Mouse (Mus musculus) heart, embryonic 11.5 days (tissue): ENCODE data around the gene Thumpd3. TPM values are rescaled to one million over a fixed set of nuclear protein-coding genes. Genes with fewer than 3 reads are reported as not detected.

ENCODE experiments used
- ATAC-seq: fragments of 200-750 bp; cut with Nextera tagmentation; replicated peaks from 2 replicates; pipeline ENCODE4 v1.8.0; 2017; ENCODE audit warnings: moderate library complexity; ENCODE audit not compliant: insufficient number of reproducible peaks, low FRiP score, low TSS enrichment
- H3K27ac ChIP-seq: fragments of 300-500 bp; sonication (generic); 2 replicates; pipeline ENCODE4 v1.5.1; 2014; ENCODE audit warnings: mild to moderate bottlenecking, low read depth, low read length
- H3K27me3 ChIP-seq: fragments of 300-500 bp; sonication (generic); 2 replicates; pipeline ENCODE4 v1.6.1; 2014; ENCODE audit warnings: mild to moderate bottlenecking, low read length, mixed read lengths; ENCODE audit not compliant: control insufficient read depth, insufficient read depth
- H3K36me3 ChIP-seq: fragments of 300-500 bp; sonication (generic); 2 replicates; pipeline ENCODE4 v1.6.1; 2014; ENCODE audit warnings: mild to moderate bottlenecking, low read length, moderate library complexity, mixed read lengths; ENCODE audit not compliant: control insufficient read depth, insufficient read depth
- H3K4me1 ChIP-seq: fragments of 300-500 bp; sonication (generic); 2 replicates; pipeline ENCODE4 v1.6.1; 2014; ENCODE audit warnings: low read length; ENCODE audit not compliant: control insufficient read depth, insufficient read depth
- H3K4me2 ChIP-seq: fragments of 300-500 bp; sonication (generic); 2 replicates; pipeline ENCODE4 v1.6.1; 2014; ENCODE audit warnings: mild to moderate bottlenecking, moderate library complexity
- H3K4me3 ChIP-seq: fragments of 300-500 bp; sonication (generic); 2 replicates; pipeline ENCODE4 v1.5.1; 2014; ENCODE audit warnings: low read depth, low read length
- H3K9ac ChIP-seq: fragments of 300-500 bp; sonication (generic); 2 replicates; pipeline ENCODE4 v1.6.1; 2014; ENCODE audit warnings: mild to moderate bottlenecking, low read depth, low read length, moderate library complexity
- H3K9me3 ChIP-seq: fragments of 300-500 bp; sonication (generic); replicated peaks from 2 replicates; pipeline ENCODE4 v1.6.1; 2016; ENCODE audit warnings: low read length; ENCODE audit not compliant: control insufficient read depth
- WGBS: fragments of 180-500 bp; shearing (Covaris S2); extraction: QIAGEN DNeasy Blood & Tissue Kit; methylation state at CpG from one replicate; pipeline ENCODE4 v1.1.7; 2014; ENCODE audit not compliant: insufficient replicate concordance; 5-methylcytosine and 5-hydroxymethylcytosine counted together
- polyA plus RNA-seq: library from polyadenylated mRNA; unstranded; fragments of >200 nt; fragmentation: Nextera tagmentation; extraction: Ambion mirVana; gene quantifications from 2 replicates; pipeline ENCODE4 v1.2.1, GENCODE M21; 2014

Thumpd3 gene
- polyA plus RNA-seq, 1 experiment from 2014 or later: 41.0 TPM

GRCm38 (mm10) chr6:113063363-113063762 lies 17.3 kb downstream of the Thumpd3 start:
- Histone ChIP-seq H3K27ac (no peak overlapping the region), H3K4me1 (no peaks in the 10 kb centered on the region), H3K4me3 (no peak overlapping the region), H3K36me3 (peaks cover 30% of the 10 kb centered on the region), H3K27me3 (no peaks in the 10 kb centered on the region), H3K9ac (no peak overlapping the region), H3K9me3 (no peaks in the 10 kb centered on the region), H3K4me2 (no peak overlapping the region)
- WGBS: 84% methylated on average over 10 of the region's 10 CpGs
- no peak for ATAC-seq

GRCm38 (mm10) chr6:113065186-113065585 lies 19.2 kb downstream of the Thumpd3 start:
- Histone ChIP-seq H3K4me2 (no peak overlapping the region), H3K9ac (no peak overlapping the region), H3K27ac (no peak overlapping the region), H3K4me1 (no peaks in the 10 kb centered on the region), H3K4me3 (no peak overlapping the region), H3K27me3 (no peaks in the 10 kb centered on the region), H3K9me3 (no peaks in the 10 kb centered on the region), H3K36me3 (peaks cover 33% of the 10 kb centered on the region)
- WGBS: 88% methylated on average over 3 of the region's 3 CpGs
- ATAC-seq: no peak

DNA sequence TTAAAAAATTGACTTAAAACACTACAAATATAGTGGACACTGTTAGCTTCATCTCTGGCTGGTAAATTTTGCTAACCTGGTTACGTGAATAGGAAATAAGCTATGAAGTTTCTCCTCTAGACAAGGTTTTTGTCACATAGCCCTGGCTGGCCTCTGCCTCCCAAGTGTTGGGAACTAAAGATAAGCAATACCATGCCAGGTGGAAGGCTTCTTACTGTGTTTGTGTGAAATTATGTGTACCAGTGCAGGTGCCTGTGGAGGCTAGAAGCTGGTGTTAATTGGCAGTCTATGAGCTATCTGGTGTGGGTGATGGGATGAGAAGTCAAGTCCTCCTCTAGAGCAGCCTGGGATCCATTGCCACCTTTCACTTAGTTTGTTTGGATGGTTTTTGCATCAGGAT lies 23.1 kb downstream of the Thumpd3 start:
- 91% methylated on average over 1 of the region's 1 CpGs for WGBS
- H3K4me1 ChIP-seq: 0 out of 2 replicates have a peak, but pooled peaks cover 4% of the 10 kb centered on the region
- peaks cover 16% of the 10 kb centered on the region for H3K36me3 ChIP-seq
- ATAC-seq: no peak
- no peak overlapping the region for H3K4me3 ChIP-seq
- H3K4me2 ChIP-seq: no peak overlapping the region
- H3K9me3 ChIP-seq: no peaks in the 10 kb centered on the region
- no peak overlapping the region for H3K27ac ChIP-seq
- H3K27me3 ChIP-seq: no peaks in the 10 kb centered on the region
- no peak overlapping the region for H3K9ac ChIP-seq

- peak overlapping the region; percentile 74 for H3K4me3 ChIP-seq
- peak overlapping the region; percentile 96 for H3K9ac ChIP-seq
- H3K27ac ChIP-seq: peak overlapping the region; percentile 100
- 17% methylated on average over 3 of the region's 3 CpGs for WGBS
- no peak for ATAC-seq
- no peaks in the 10 kb centered on the region for H3K27me3 ChIP-seq
- peak overlapping the region; percentile 78 for H3K4me2 ChIP-seq
- H3K4me1 ChIP-seq: peaks cover 12% of the 10 kb centered on the region
- no peaks in the 10 kb centered on the region for H3K36me3 ChIP-seq
- H3K9me3 ChIP-seq: no peaks in the 10 kb centered on the region
Measured at GRCm38 (mm10) chr6:113075261-113075660, 29.2 kb downstream of the Thumpd3 start.

GRCm38 (mm10) chr6:113076012-113076685 lies 30.1 kb downstream of the Thumpd3 start:
- H3K4me3 ChIP-seq: peak overlapping the region; percentile 74
- under 1% methylated on average over 50 of the region's 55 CpGs for WGBS
- peak overlapping the region; percentile 78 for H3K4me2 ChIP-seq
- ATAC-seq: peak; percentile 86
- peak overlapping the region; percentile 100 for H3K27ac ChIP-seq
- H3K4me1 ChIP-seq: peaks cover 14% of the 10 kb centered on the region
- H3K27me3 ChIP-seq: no peaks in the 10 kb centered on the region
- H3K9ac ChIP-seq: peak overlapping the region; percentile 96
- no peaks in the 10 kb centered on the region for H3K9me3 ChIP-seq
- no peaks in the 10 kb centered on the region for H3K36me3 ChIP-seq

DNA sequence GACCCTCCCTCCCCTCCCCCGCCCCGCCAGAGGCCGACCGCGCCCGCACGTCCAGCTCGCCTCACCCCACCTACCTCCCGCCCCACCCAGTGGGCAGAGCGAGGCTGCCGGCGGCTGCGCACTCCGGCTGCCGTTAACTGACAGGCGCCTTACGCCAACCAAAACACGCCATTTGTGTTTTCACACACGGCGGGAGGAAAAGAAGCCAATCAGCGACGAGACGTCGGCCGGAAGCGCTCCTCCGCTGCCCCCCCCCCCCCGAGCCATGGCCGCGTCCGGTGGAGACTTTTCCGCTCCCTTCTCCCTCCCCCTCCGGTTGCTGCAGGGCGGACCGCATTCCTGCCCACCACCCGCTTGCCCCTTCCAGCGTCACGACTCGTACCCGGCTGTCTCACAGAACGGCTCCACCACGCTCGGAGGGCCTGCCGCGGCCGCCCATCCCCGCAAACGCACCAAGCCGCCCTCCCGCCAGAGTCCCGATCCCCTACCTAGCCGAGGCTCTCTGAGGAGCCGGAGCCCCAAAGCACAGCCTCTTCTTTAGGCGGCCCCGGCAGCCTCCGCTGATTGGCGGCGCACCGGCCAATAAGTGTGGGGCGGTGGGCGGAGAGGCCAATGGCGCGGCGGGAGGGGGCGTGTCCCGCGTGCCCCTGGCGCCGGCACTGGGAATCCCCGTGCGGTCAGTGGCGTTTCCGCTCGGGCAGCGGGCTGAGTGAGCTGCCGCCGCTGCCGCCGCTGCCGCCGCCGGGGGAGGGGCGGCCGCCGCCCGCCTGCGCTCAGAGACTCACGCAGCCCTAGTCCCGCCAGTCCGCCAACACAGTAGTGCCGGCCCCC lies 30.9 kb downstream of the Thumpd3 start, which contains the start of gene Setd5:
Gene Setd5 (plus strand): TSS at position 680 of the 831 bp plus-strand sequence.
- H3K36me3 ChIP-seq: no peaks in the 10 kb centered on the region
- H3K4me2 ChIP-seq: peak within 1 kb of the TSS; percentile 90
- H3K4me1 ChIP-seq: peaks cover 18% of the 10 kb centered on the region
- no peaks in the 10 kb centered on the region for H3K9me3 ChIP-seq
- WGBS: under 1% methylated on average over 74 of the region's 91 CpGs
- peak; percentile 94 for ATAC-seq
- peak within 1 kb of the TSS; percentile 96 for H3K9ac ChIP-seq
- H3K27ac ChIP-seq: peak within 1 kb of the TSS; percentile 100
- peak within 1 kb of the TSS; percentile 74 for H3K4me3 ChIP-seq
- H3K27me3 ChIP-seq: no peaks in the 10 kb centered on the region

- no peaks in the 10 kb centered on the region for H3K27me3 ChIP-seq
- peak overlapping the region; percentile 100 for H3K27ac ChIP-seq
- H3K9ac ChIP-seq: peak overlapping the region; percentile 96
- peak overlapping the region; percentile 74 for H3K4me3 ChIP-seq
- WGBS: 0% methylated on average over 26 of the region's 28 CpGs
- no peaks in the 10 kb centered on the region for H3K36me3 ChIP-seq
- no peak; the same call in 1 of the 2 replicates for ATAC-seq
- H3K9me3 ChIP-seq: no peaks in the 10 kb centered on the region
- H3K4me2 ChIP-seq: peak overlapping the region; percentile 90
- peaks cover 22% of the 10 kb centered on the region for H3K4me1 ChIP-seq
Measured at GRCm38 (mm10) chr6:113077569-113078030, 31.6 kb downstream of the Thumpd3 start.

GRCm38 (mm10) chr6:113078031-113078721 lies 32.2 kb downstream of the Thumpd3 start:
- Histone ChIP-seq H3K27me3 (no peaks in the 10 kb centered on the region), H3K36me3 (no peaks in the 10 kb centered on the region), H3K4me1 (peaks cover 23% of the 10 kb centered on the region), H3K27ac (peak overlapping the region; percentile 100), H3K4me2 (peak overlapping the region; percentile 90), H3K9ac (peak overlapping the region; percentile 96), H3K4me3 (peak overlapping the region; percentile 74), H3K9me3 (no peaks in the 10 kb centered on the region)
- WGBS: under 1% methylated on average over 18 of the region's 18 CpGs
- ATAC-seq: no peak
